Mouse (Mus musculus) erythroblast, adult 5-6 weeks (primary cell): ENCODE data around the gene Acr. TPM values are rescaled to one million over a fixed set of nuclear protein-coding genes. Genes with fewer than 3 reads are reported as not detected.

Source experiments
- ATAC-seq: replicated peaks from 2 replicates; pipeline ENCODE4 v1.8.0; 2016; ENCODE audit warnings: moderate number of reproducible peaks, mild to moderate bottlenecking, moderate TSS enrichment, inconsistent platforms; ENCODE audit not compliant: poor library complexity, low FRiP score, severe bottlenecking
- total RNA-seq, 2 experiments: library from RNA; stranded (forward) in 1 of 2; stranded (reverse) in 1 of 2; fragments of 150-400 nt in 1 of 2; fragments of 200-764, 138-1000 nt in 1 of 2; gene quantifications; 2 replicates each; pipeline versions ENCODE4 v1.2.3 to v1.2.4; 2015 to 2017; ENCODE audit warnings: low replicate concordance in 2 of 2

Gene Acr
- total RNA-seq, 2 experiments from 2014 or later, result not detected

DNA sequence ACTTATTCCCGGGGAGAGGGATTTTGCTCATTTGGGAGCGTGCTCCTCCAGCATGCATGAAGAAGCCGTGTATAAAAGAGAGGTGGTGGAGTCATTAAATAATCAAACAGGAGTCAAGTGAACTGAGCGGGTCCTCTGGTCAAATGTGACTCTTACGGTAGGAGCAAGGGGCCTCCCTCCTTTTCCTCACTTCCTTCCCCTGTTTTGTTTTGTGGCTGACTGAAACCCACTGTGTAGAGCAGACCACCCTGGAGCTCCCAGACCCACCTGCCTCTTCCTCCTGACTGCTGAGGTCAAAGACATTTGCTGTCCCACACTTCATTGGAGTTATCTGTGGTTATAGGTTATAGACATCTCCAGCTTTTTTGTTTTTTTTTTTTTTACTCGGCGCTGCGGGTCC is 39.4 kb downstream of the Acr start:
- ATAC-seq, result no peak

DNA sequence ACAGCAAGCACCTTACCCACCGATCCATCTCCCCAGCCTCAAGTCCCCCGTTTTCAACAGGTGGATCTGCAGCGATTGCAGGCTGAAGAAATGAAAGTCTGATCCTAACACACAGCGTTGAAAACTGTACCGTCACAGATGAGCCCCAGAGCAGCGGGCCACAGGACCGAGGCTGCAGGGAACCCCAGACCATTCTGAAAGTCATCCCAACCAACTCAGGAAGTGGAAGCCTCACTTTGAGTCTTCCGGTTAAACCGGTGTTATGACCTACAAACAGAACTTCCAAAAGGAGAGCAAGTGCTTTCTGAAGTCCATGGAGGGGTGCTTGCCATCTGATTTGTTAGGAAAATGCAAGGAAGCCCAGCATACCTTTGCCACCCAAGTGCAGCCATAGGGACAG is 39.8 kb downstream of the Acr start:
- no peak for ATAC-seq

DNA sequence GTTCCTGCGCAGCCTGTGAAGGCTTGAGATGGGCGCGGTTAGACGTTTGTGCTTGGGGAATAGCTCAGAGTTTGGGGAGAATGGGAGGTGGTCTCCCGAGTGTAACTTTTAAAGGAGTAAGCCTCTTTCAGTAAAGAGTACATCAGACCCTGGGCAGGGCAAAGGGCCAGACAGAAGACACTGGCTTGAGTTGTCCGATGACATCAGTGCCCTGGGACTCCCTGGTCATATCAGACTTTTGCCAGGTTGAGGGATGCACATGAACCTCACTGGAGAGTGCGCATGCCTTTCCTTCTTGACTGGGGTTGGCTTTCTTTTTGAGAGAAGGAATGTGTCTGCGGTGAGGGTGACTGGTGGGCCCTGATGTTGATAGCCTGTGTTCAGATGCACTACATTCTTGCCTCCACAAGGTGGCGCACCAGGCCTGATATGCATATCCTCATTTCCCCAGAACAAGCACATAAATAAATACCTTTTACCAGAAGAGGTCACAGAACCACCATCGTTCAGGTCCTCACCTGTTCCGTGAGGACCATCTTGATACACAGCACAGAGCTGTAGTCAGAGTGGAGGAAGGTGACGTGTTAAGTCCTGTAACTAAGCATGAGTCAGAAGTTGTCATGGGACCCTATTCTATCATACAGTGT is 54.3 kb downstream of the Acr start:
- no peak for ATAC-seq

DNA sequence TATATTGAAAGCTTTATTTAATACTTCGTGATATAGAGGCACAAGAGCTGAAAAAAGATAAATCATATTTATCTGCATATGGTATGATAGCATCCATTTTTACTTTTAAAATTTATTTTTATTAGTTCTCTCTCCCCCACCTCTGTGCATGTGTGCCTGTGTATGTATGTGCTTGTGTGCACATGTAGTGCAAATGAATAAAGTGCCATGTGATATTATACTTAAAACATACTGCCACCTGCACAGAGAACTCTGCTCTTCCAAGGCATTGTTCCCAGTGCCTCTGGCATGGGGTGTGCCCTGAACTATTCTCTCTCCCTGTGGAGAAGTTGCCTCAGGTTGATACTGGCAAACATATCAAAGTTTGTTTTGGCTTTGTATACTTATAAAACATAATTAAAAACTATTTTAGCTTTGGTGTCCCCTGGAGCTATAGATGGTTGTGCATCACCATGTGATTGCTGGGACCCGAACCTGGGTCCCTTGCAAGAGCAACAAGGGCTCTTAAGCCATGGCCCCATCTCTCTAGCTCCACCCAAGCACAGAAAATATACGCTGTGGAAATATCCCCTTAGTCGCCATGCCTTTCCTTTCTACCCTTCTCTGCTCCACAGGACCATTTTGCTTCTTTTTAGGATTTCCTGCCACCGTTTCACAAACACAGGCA is 55.0 kb downstream of the Acr start:
- ATAC-seq, result no peak

DNA sequence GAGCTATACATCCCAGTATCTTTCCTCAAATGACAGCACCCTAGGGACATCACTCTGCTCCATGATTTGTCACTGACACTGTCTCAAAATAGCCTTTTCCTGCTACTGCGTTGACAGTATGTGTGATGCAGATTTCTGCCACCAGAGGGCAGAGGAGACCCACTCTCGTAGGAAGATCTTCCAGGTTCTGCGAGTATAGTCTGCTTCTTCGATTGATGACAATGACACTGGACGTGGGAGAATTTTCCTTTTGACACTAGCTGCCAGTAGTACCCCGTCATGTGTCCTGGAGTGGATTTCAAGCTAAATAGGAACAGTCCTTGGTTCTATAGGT is 55.5 kb downstream of the Acr start:
- ATAC-seq, result peak; percentile 65

Other genes starting within 250 kb of the Acr start
- not detected in 2 replicates for gene Adm2, start 245.6 kb upstream of the Acr start, total RNA-seq (2015; ENCODE audit: low replicate concordance)
- gene Adm2, start 245.6 kb upstream of the Acr start, total RNA-seq (2017; ENCODE audit: low replicate concordance), result not detected in 2 replicates
- not detected in 2 replicates for gene Miox, start 233.9 kb upstream of the Acr start, total RNA-seq (2015; ENCODE audit: low replicate concordance)
- not detected in 2 replicates for gene Miox, start 233.9 kb upstream of the Acr start, total RNA-seq (2017; ENCODE audit: low replicate concordance)
- gene Lmf2, start 212.7 kb upstream of the Acr start, total RNA-seq (2015; ENCODE audit: low replicate concordance), result 18.6 and 21.3 TPM in 2 replicates
- gene Lmf2, start 212.7 kb upstream of the Acr start, total RNA-seq (2017; ENCODE audit: low replicate concordance), result 8.3 and 9.1 TPM in 2 replicates
- gene Ncaph2, start 212.6 kb upstream of the Acr start, total RNA-seq (2015; ENCODE audit: low replicate concordance), result 30.6 and 48.1 TPM in 2 replicates
- gene Ncaph2, start 212.6 kb upstream of the Acr start, total RNA-seq (2017; ENCODE audit: low replicate concordance), result 60.7 and 118 TPM in 2 replicates
- 1.3 and 5.2 TPM in 2 replicates for gene Sco2, start 194.5 kb upstream of the Acr start, total RNA-seq (2015; ENCODE audit: low replicate concordance)
- 0.68 and 2.1 TPM in 2 replicates for gene Sco2, start 194.5 kb upstream of the Acr start, total RNA-seq (2017; ENCODE audit: low replicate concordance)
- gene Tymp, start 191.3 kb upstream of the Acr start, total RNA-seq (2015; ENCODE audit: low replicate concordance), result not detected in 2 replicates
- gene Tymp, start 191.3 kb upstream of the Acr start, total RNA-seq (2017; ENCODE audit: low replicate concordance), result not detected in 2 replicates
- not detected in 2 replicates for gene Odf3b, start 189.0 kb upstream of the Acr start, total RNA-seq (2015; ENCODE audit: low replicate concordance)
- gene Odf3b, start 189.0 kb upstream of the Acr start, total RNA-seq (2017; ENCODE audit: low replicate concordance), result 2.3 TPM in 1 of 2 replicates, not detected in the other
- not detected in 2 replicates for gene Klhdc7b, start 183.4 kb upstream of the Acr start, total RNA-seq (2015; ENCODE audit: low replicate concordance)
- gene Klhdc7b, start 183.4 kb upstream of the Acr start, total RNA-seq (2017; ENCODE audit: low replicate concordance), result not detected in 2 replicates
- gene Syce3, start 157.8 kb upstream of the Acr start, total RNA-seq (2015; ENCODE audit: low replicate concordance), result not detected in 2 replicates
- gene Syce3, start 157.8 kb upstream of the Acr start, total RNA-seq (2017; ENCODE audit: low replicate concordance), result not detected in 2 replicates
- 2.1 and 6.9 TPM in 2 replicates for gene Cpt1b, start 142.5 kb upstream of the Acr start, total RNA-seq (2015; ENCODE audit: low replicate concordance)
- gene Cpt1b, start 142.5 kb upstream of the Acr start, total RNA-seq (2017; ENCODE audit: low replicate concordance), result 0.84 and 4.4 TPM in 2 replicates
- 0.58 and 1.0 TPM in 2 replicates for gene C730034F03Rik, start 138.7 kb upstream of the Acr start, total RNA-seq (2015; ENCODE audit: low replicate concordance)
- gene C730034F03Rik, start 138.7 kb upstream of the Acr start, total RNA-seq (2017; ENCODE audit: low replicate concordance), result 1.4 and 5.3 TPM in 2 replicates
- gene Gm44502, start 138.6 kb upstream of the Acr start, total RNA-seq (2015; ENCODE audit: low replicate concordance), result not detected in 2 replicates
- 0.14 TPM in 1 of 2 replicates, not detected in the other for gene Gm44502, start 138.6 kb upstream of the Acr start, total RNA-seq (2017; ENCODE audit: low replicate concordance)
- gene Chkb, start 138.4 kb upstream of the Acr start, total RNA-seq (2015; ENCODE audit: low replicate concordance), result 82.0 and 92.2 TPM in 2 replicates
- 28.6 and 30.9 TPM in 2 replicates for gene Chkb, start 138.4 kb upstream of the Acr start, total RNA-seq (2017; ENCODE audit: low replicate concordance)
- 0.19 and 0.21 TPM in 2 replicates for gene Mapk8ip2, start 114.4 kb upstream of the Acr start, total RNA-seq (2015; ENCODE audit: low replicate concordance)
- gene Mapk8ip2, start 114.4 kb upstream of the Acr start, total RNA-seq (2017; ENCODE audit: low replicate concordance), result 0.14 and 0.34 TPM in 2 replicates
- 0.42 TPM in 1 of 2 replicates, not detected in the other for gene Arsa, start 90.9 kb upstream of the Acr start, total RNA-seq (2015; ENCODE audit: low replicate concordance)
- gene Arsa, start 90.9 kb upstream of the Acr start, total RNA-seq (2017; ENCODE audit: low replicate concordance), result 1.5 and 2.2 TPM in 2 replicates
- 0.63 and 0.77 TPM in 2 replicates for gene Shank3, start 68.7 kb upstream of the Acr start, total RNA-seq (2015; ENCODE audit: low replicate concordance)
- gene Shank3, start 68.7 kb upstream of the Acr start, total RNA-seq (2017; ENCODE audit: low replicate concordance), result 0.98 and 1.0 TPM in 2 replicates
- 0.84 and 5.0 TPM in 2 replicates for gene Rabl2, start 23.6 kb downstream of the Acr start, total RNA-seq (2015; ENCODE audit: low replicate concordance)
- 4.5 and 5.6 TPM in 2 replicates for gene Rabl2, start 23.6 kb downstream of the Acr start, total RNA-seq (2017; ENCODE audit: low replicate concordance)